Mouse (Mus musculus) erythroblast, embryonic 14.5 days (primary cell): ENCODE measurements around the gene Dync1i2.

Experiments used
- GATA1 ChIP-seq: IDR thresholded peaks from 2 replicates; pipeline ENCODE4 v1.6.1; 2012; ENCODE audit warnings: low read length, inconsistent platforms, mixed read lengths
- TAL1 ChIP-seq: IDR thresholded peaks from 3 replicates; pipeline ENCODE4 v1.6.1; 2012; ENCODE audit warnings: low read length, inconsistent platforms, mixed read lengths

GRCm38 (mm10) chr2:71229603-71230002 is 18.1 kb downstream of the Dync1i2 start:
- TF ChIP-seq GATA1, result no peak
- no peak for TF ChIP-seq TAL1
